Mouse (Mus musculus) ZHBTc4 (cell line): Measurements from ENCODE around the gene Cracr2b.

Experiments used
- DNase-seq: peaks from one replicate; pipeline ENCODE4 v3.0.0-alpha.2; 2011; ENCODE audit warnings: low read depth, low spot score

Cracr2b gene

DNA sequence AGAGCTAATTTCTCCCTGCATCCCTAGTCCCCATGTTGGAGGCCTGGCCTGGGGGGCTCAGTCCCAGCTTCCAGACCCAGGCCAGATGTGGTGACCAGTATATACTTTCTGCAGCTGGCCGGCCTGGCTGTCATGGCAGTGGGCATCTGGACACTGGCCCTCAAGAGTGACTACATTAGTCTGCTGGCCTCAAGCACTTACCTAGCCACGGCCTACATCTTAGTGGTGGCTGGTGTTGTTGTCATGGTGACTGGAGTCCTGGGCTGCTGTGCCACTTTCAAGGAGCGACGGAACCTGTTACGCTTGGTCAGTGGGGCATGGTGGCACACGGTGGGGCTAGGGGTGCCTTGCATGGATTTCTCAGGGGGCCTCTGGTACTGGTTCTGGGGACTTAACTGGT is 8.5 kb downstream of the Cracr2b start:
- no peak for DNase-seq

DNA sequence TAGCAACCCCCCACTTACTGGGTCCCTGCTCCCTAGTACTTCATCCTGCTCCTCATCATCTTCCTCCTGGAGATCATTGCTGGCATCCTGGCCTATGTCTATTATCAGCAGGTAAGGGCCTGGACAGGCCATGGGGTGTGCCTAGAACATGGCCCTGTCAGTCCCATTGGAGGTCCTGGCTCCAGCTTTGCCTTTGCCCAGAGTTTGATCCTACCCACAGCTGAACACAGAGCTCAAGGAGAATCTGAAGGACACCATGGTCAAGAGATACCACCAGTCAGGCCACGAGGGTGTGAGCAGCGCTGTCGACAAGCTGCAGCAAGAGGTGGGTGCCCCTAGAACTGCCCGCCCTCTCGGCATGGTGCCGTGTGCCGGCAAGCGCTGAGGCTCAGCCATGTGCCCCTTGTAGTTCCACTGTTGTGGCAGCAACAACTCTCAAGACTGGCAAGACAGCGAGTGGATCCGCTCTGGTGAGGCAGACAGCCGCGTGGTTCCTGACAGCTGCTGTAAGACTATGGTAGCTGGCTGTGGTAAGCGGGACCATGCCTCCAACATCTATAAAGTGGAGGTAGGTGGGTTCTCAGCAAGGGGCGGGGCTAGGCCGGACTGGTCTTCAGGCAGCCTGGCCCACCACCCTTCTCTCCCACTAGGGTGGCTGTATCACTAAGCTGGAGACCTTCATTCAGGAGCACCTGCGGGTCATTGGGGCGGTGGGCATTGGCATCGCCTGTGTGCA is 9.2 kb downstream of the Cracr2b start:
- no peak for DNase-seq

DNA sequence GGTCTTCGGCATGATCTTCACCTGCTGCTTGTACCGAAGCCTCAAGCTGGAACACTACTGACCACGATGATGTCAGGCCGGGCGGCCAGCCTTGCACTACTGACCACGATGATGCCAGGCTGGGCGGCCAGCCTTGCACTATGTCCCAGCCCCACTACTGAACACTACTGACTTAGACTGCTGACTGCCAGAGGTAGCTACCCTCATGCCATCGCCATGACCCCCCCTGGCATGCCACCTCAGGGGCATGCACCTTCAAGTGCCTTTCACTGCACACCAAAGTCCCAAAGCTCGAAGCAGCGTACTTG is 9.7 kb downstream of the Cracr2b start:
- DNase-seq: no peak

DNA sequence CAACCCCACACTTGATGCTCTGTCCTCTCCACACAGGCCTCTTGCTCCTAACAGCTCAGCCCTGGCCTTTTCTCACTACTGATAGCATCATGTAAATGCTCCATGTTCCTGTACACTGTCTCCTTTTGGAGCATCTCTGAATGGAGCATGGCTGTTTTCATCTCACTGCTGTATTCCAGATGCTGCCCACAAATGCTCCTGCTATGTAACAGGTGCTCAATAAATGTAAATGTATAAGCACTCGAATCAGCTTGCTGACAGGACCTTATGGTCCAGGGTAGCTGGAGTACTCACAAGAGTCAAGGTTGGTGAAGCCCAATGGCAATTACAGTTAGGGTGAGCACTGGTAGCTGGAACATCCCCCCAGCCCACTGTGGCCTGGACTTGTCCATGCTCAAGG is 10.3 kb downstream of the Cracr2b start:
- DNase-seq: no peak

DNA sequence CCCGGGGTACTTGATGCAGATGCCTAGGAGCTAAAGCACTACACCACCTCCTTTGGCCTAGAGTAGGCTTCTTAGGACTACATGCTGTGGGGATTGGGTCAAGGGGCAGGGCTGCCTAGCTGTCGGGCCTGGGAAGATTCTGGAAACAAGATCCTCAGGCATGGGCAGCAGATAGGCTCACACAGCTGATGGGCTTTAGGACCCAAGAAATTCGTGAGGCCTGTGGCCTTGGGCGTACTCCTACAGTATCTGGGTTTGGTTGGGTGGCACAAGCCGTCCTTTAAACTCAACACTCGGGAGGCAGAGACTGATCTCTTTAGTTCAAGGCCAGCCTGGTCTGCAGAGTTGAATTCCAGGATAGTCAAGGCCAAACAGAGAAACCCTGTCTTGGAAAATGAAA is 11.3 kb downstream of the Cracr2b start:
- DNase-seq: no peak

DNA sequence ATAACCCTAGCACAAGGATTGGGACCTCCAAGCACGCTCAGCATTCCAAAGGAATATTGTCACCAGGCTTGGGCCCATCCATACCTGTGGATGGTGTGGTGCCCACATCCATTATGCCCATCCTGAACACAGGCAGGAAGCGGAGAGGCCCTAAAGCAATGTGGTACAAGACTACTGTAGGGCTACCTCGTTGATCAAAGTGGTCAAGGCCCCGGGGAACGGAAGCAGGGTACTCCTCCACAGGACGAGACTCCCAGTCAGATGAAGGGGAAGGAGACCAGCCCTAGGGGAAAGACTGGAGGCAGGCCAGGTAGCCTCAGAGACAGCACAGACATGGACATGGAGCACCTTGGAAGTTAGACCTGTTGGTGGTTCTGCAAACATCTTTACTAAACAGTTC is 11.9 kb downstream of the Cracr2b start:
- no peak for DNase-seq

DNA sequence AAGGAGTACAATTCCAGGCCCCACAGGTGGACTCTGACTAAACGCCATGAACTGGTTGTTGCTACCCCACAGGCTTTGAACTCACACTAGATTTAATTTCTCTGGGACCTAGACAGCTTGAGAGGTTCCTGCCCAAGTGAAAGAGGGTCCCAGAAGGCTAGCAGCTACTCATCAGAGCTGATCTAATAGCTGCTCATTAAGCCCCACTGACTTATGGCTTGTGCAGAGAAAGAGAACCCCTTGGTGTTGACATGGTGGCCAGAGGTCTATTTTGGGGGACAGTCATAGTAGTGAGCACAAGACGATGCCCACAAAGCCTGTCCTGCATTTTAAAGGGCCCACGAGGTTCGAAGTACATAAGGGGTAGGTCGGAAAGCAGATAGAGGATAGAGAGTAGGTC is 13.3 kb downstream of the Cracr2b start:
- no peak for DNase-seq

DNA sequence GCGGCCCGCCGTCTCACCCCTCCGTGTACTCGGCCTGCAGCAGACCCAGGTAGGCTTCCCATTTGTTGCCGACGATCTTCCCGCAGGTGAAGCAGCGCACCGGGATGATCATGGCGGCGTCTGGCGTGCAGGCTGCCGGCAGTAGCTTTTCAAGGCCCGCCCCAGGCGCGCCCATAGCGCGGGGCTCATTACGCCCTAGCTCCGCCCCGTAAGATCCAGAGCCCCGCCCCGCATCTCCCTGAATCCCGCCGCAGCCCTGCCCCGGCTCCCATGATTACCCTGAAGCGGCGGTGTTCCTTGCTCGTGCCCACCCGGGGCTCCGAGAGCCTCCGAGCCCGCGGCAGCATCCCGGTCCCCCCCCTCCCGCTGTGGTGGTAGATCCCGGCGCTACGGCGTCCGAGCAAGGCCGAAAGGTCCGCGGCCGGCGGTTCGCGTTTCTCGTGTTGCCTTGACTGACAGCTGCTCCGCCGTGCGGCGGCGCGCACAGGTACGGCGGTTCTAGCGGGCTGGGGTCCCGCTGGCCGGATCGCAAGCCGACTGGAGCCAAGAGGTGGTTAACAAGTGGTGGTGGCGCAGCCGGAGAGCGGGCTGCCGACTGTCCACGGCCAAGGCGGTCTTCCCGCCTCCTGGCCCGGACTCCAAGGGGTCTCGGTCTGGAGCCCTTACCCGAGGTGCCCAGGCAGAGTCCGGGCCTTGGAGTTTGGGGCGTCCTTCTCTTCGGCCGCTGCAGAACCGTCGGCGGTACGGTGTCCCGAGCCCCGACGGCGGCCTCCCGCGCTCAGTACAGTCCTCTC is 14.3 kb downstream of the Cracr2b start, which contains the start of the genes Polr2l and Tspan4:
Gene Polr2l (minus strand): TSS at position 122 of the 794 bp plus-strand sequence.
Gene Tspan4 (plus strand): TSS at position 230 of the 794 bp plus-strand sequence.
- peak; percentile 94 for DNase-seq

DNA sequence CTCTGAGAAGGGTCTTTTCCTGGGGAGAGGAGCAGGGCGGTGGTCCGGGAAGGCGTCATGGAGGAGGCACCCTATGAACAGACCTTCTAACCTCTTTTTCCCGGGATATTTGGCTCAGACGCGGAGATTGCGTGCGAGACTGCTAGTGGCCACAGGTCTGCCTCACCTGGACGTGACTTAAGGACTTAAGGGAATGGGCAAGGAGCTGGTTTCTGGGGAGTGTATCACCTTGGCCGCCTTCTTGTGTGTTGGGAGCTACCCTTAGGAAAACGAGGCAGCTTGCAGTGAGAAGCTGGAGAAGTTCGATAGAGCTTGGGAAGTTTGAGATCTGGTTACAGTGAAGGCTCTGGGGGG is 14.9 kb downstream of the Cracr2b start:
- no peak for DNase-seq

DNA sequence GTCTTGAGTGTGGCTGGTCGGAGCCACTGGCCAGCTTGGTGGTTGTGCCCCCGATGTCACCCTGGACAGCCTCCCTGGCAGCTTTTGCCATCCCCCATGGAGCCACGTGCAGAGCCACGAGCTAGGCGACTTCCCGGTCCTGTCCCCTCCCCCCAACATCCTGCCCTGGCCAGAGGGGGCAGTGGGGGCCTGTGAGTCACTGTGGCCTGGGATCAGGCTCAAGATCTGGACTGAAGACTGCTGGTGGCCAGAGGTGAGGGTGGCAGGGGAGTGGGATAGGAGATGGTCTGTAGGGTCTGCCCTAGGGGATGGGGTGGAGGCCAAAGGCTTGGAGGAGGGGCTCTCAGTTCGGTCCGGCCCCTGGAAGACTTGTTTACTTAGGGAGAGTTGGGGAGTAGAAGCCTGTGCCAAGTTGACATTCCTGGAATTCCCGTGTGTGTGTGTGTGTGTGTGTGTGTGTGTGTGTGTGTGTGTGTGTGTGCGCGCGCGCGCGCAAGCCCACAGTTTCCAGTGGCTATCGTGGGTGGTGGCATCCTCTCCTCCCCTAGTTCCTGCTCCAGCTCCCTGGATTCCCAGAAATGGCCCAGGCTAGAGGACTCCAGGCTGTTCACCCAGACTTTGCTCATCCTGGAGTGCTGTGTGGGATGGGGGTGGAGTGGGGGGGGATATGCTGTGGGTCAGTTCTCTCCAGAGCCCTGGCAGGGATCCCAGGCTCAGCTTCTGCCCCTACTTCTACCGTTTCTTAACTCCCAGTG is 15.5 kb downstream of the Cracr2b start:
- peak; percentile 76 for DNase-seq

DNA sequence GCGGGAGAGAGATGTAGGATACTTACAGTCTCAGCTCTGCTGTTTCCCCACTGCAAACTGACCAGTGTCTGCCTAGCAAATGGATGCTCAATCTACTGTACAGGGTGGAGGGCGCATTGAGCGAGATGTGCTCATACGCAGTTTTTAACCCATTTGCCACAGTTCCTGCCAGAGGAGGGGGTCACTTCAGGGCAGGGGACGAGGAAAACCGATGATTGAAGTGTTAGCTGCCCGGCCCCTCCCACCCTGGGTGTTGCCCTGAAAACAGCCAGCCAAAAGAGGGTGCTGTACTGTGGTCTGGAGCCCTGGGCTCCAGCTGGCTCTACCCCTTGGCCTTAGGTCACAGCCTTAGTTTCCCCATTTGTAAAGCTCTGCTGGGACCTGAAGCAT is 16.1 kb downstream of the Cracr2b start:
- no peak for DNase-seq

DNA sequence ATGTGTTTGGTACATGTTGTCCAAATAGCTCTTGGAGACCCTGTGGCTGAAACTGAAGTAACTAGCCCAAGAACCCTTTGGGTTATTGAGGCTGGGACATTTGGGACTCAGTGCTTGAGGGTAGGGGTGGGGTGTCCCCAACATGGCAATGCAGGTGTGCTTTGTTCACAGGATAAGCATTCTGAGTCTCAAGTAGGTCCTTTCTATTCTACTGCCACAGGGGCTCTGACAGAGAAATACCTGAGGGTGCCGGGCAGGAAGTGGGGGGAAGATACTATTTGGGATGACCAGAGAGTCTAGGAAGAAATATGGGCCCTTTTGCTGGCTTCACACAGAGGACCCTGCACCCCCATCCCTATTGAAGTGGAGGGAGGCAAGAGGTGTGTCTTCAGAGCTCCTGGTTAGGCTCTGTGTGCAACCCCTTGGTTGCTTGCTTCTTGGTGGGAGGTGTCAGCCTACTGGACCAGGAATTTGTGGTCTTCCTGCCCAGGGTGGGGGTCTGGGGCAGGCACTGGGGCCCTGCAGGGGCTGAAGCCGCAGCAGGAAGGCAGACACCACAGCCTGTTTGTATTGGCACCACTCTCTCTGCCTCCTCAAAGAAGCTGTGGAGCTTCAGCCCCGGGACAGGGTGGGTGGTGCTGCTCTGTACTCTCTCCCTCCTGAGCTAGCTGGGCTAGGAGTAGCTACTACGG is 16.8 kb downstream of the Cracr2b start:
- DNase-seq: no peak

DNA sequence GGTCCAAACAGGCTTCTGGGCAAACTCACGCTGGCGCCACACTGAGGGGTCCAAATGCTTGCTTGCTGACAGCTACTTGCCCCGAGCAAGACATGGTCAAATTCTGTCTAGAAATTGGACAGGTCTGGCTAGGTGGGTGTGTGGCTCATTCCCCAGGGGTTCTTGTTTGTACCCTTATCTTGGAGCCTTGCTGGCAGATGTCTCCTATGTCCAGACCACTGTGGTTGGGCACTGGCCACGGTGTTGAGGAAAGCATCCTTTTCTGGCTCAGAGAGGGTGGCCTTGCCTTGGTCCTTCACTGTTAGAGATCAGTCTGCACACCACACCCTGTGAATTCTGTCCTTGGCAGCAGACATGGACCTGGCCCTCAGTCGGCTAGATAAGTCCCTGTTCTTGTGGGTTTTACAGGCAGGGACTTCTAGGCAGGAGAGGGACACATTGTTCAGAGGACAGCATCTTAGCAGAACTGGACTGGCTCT is 17.4 kb downstream of the Cracr2b start:
- DNase-seq: no peak

DNA sequence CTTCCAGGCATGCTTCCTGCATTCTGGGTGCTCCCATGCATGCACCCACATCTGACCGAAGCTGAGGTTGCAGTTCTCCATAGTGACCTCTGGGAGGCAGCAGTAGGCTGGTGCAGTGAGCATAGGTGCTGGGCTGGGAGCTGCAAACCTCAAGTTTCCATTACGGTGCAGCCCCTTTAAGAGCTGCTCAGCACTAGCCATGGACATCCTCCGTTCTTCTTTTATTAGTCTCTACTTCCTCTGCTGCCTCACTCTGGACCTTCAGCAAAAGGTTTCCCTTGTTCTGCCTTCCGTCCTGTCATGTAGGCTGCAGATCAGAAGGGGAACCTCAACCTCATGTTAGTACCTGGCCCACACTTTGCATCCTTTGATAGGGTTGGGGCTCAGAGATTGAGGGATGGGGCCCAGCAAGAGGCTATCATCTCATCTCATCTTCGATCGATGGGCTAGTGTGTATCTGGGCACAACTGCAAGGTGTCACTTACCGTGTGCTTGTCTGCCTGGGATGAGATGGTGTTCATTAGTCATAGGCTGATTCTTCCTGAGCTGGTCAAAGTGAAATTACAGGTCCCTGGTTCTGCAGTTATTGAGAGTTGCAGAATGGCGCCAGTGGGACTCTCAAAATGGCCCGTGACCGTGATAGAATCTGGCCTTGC is 20.1 kb downstream of the Cracr2b start:
- peak; percentile 83 for DNase-seq

DNA sequence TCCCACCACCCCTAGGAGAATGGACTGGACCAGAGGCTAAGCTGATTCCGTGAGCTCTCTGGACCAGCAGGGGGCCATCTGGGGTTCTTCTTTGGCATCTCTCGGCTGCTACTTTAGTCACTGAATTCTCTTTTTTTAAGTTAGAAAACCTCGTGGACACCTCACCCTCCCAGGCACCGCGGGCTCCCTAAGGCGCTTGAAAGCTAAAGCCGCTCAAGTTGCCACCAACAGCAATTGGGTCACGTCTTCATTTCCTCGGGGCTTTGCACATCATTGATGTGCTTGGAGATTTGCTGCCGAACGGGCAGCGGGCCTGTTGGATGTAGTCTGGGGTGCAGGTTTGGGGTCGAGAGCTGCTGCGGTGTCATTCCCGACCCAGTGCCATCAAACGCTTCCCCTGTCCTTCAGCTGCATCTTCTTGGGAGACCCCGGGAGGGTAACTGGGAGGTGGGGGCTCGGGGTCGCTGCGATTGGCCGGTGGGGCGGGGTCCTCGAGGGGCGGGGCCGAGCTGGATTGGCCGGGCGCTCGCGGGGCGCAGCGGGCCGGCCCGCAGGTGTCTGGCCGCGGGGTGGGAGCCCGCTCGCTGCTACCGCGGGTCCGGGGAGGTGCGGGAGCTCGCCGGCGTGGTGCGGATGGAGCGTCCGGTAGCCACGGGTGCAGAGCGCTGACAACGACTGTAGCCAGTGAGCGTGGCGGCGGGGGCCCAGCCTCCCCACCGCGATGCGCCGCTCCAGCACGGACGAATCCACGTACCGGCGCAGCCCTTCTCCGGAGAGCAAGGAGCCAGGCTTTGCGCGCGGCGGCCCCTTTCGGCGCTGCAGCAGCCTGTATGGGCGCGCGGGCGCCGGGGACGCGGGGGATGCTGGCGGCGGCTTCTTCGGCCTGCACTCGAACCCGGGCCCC is 20.9 kb downstream of the Cracr2b start:
- peak; percentile 60 for DNase-seq

DNA sequence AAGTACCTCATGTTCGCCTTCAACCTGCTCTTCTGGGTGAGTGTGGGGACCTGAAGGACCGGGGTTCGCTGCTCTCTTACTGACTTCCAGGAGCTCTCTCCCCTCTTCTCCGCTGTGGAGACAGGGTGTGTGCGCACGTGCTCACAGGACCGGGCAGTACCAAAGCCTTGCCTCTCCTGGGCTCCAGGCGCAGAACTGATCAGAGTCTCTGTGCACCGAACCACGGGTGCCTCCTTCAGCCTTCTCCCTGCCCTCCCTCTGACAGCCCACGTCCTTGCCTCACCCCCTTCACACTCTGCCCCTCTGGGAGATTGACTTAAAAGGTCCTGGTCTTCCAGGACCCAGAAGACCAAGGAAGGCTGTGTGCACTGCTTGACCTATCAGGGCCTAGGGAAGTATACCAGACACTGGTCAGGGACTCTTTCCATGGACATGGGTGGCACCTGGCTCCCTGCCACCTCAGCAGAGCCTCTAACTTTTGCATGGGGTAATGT is 21.7 kb downstream of the Cracr2b start:
- no peak for DNase-seq

DNA sequence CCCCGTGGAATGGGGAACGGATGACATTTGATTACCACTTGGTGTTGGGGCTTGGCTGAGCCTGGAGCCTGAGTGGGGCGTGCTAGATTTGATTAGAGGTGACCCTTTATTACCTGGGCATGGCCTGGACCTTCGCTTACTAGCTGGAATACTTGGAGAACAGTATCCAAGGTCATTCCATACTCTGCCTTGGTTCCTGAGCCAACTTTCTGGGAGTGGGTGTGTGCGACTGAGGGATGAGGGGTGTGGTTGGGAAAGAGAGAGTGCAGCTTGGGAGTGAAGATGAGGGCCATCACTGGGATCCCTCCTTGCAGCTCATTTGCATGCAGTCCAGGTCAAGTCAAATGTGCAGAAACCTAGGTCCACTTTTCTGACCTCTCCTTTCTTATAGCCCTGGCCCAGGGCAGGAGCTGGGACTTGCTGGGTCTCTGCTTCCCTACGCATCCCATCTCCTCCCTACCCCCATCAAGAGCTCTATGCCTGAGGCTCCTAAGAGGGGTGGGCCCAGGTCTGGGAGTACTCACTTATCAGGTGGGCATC is 22.3 kb downstream of the Cracr2b start:
- DNase-seq: no peak

DNA sequence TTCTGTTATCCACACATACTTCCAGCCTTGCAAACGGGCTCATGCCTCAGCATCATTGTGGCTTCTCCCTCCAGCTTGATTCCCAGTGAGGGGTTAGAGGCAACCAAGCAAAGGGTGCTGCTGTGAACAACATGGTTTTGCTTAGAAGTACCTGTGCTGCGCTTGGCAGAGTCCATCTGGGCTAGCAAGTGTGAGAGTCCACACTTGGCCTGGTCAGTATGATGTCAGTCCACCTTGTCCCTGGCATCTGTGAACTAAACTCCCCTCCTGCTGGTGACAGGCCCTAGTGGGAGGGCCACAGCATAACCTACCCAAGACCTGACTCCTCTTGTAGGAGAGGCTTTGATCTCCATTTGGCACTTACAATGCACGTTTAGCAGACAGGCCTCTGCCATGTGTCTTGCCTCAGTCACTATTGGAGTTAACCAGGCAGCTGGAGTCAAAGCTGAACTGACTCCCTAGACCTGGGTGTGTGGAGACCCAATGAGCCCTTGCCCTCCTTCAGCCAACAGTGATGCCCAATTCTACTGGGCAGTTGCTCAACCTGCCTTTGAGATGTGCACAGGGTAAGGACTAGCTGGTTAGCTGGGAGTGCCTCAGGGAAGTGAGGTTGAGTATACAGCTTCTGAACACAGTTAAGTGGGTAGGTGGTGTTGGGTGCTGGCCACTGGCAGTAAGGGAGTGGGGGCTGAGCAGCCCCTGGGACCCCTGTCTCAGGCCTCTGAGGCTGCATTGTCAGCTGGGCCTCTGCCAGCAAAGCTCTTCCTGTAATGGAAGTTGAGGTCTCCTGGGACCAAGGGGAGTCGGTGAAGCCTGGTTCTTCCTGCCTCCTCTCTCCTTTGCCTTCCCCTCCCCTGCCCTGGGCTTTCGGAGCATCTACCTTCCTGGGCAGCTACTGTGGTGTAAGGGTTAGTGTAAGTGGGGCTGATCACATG is 23.6 kb downstream of the Cracr2b start:
- DNase-seq: no peak

DNA sequence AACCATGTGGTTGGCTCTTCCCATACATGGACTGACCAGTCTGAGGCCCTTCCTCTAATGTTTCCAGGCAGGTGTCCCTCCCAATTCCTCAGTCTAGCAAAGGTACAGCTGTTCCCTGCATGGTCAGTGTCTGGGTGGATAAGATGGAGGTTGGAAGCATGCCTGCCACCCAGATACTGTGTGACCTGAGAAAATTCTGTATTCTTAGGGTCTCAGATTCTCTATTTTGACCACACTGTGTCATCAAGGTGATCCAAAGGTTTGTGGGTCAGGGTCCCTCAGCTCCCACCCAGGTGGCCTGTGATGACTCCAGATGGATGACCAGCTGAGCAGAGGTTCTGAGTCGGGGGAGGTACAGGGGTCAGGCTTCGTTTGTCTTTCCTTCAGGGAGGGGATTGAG is 24.3 kb downstream of the Cracr2b start:
- DNase-seq: no peak
